Mouse (Mus musculus) testis, adult 2 months (tissue): Measurements from ENCODE around the gene Mnt.

Experiments used
- CTCF ChIP-seq: fragments of 200-500 bp; IDR thresholded peaks from 2 replicates; pipeline ENCODE4 v1.5.1; 2012; ENCODE audit warnings: low read depth, mild to moderate bottlenecking, inconsistent platforms, low read length, moderate library complexity; ENCODE audit not compliant: control insufficient read depth, insufficient read depth, insufficient replicate concordance
- POLR2A ChIP-seq: fragments of 200-500 bp; IDR thresholded peaks from 2 replicates; pipeline ENCODE4 v1.6.1; 2012; ENCODE audit warnings: low read depth, mild to moderate bottlenecking, inconsistent platforms, low read length, moderate library complexity; ENCODE audit not compliant: control insufficient read depth

DNA sequence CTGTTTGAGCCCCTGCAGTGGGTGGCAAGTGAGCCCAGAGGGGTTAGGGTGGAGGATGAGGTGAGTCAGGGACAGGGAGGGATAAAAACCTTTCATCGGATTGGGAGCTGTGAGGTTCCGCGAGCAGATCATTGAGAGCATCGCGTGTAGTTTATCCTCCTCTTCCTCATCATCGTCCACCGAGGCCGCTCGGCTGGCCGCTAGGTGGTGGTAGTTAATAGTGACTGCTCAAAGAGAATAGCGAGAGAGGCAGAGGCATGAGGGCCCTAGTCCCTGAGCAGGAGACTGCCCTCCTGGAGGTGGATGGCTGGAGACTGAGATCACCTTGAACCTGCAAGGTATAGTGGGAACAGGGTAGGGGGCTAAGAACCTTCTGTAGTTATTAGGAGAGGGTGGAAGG is 32.8 kb downstream of the Mnt start:
- no peak for TF ChIP-seq POLR2A
- TF ChIP-seq CTCF = no peak
